Mouse (Mus musculus): ENCODE results near the gene Hddc3. TPM values are rescaled to one million over a fixed set of nuclear protein-coding genes. Genes with fewer than 3 reads are reported as not detected.
A peak's percentile ranks its signal among the peaks of the same experiment; 100 is the strongest.

Hddc3 gene
- total and polyA plus RNA-seq, 3 experiments = 47.1 to 58.1 TPM; not detected in 1

- Histone ChIP-seq H3K4me3 (ENCODE audit: control insufficient read depth in 1 of 2, insufficient read depth in 1 of 2, low read depth in 2 of 2, low read length in 2 of 2) (no peak overlapping the region), H3K36me3 (ENCODE audit: control insufficient read depth in 1 of 2, insufficient read depth in 2 of 2, low read length in 2 of 2) (peaks cover 0 to 12% of the 10 kb centered on the region in 2 experiments; a peak in 2 of 4 replicates), H3K79me2 (ENCODE audit: control insufficient read depth, insufficient read depth, low read length, poor library complexity) (peaks cover 11% of the 10 kb centered on the region), H3K4me1 (ENCODE audit: control insufficient read depth in 1 of 2, insufficient read depth in 2 of 2, low read length in 2 of 2) (peaks cover 0 to 31% of the 10 kb centered on the region in 2 experiments; a peak in 3 of 4 replicates), H3K9ac (ENCODE audit: control insufficient read depth, low read depth, low read length, poor library complexity, severe bottlenecking) (no peak overlapping the region; the same call in 1 of the 2 replicates), H3K27me3 (ENCODE audit: control insufficient read depth in 1 of 2, insufficient read depth in 2 of 2, low read length in 2 of 2) (no peaks in the 10 kb centered on the region), H3K9me3 (replicated peaks; ENCODE audit: insufficient read depth, low read length) (no peaks in the 10 kb centered on the region), H3K27ac (ENCODE audit: control insufficient read depth, low read depth, low read length) (no peak overlapping the region)
- no peak for TF ChIP-seq ZNF384 (IDR thresholded peaks at IDR 0.05; ENCODE audit: low read depth, low read length)
- 0 out of 2 replicates have a peak, but pooled peaks have one; percentile 23 for TF ChIP-seq GATA1 (IDR thresholded peaks at IDR 0.05; ENCODE audit: low read depth, low read length)
- TF ChIP-seq UBTF (IDR thresholded peaks at IDR 0.05; ENCODE audit: borderline replicate concordance, insufficient read depth, low read depth, low read length) = no peak
- peak; percentile 40 for TF ChIP-seq ETS1 (IDR thresholded peaks at IDR 0.05; ENCODE audit: low read depth, low read length)
- TF ChIP-seq TAL1 (IDR thresholded peaks at IDR 0.05; ENCODE audit: low read length) = peak; percentile 39; the same call in 1 of the 2 replicates
- TF ChIP-seq SIN3A (IDR thresholded peaks at IDR 0.05; ENCODE audit: low read length) = 0 out of 2 replicates have a peak, but pooled peaks have one; percentile 30
- DNase-seq (ENCODE audit: low read depth, low spot score) = peak; percentile 42
Observed at GRCm38 (mm10) chr7:80341793-80342192, 1.1 kb upstream of the Hddc3 start.

- H3K4me3 ChIP-seq (ENCODE audit: control insufficient read depth in 1 of 2, insufficient read depth in 1 of 2, low read depth in 2 of 2, low read length in 2 of 2) = peak overlapping the region; percentile 59 to 73
- peak overlapping the region; percentile 58 for H3K27ac ChIP-seq (ENCODE audit: control insufficient read depth, low read depth, low read length)
- H3K36me3 ChIP-seq (ENCODE audit: control insufficient read depth in 1 of 2, insufficient read depth in 2 of 2, low read length in 2 of 2) = peaks cover 0 to 11% of the 10 kb centered on the region in 2 experiments; a peak in 2 of 4 replicates
- peaks cover 0 to 31% of the 10 kb centered on the region in 2 experiments; a peak in 3 of 4 replicates for H3K4me1 ChIP-seq (ENCODE audit: control insufficient read depth in 1 of 2, insufficient read depth in 2 of 2, low read length in 2 of 2)
- peaks cover 11% of the 10 kb centered on the region for H3K79me2 ChIP-seq (ENCODE audit: control insufficient read depth, insufficient read depth, low read length, poor library complexity)
- H3K9me3 ChIP-seq (replicated peaks; ENCODE audit: insufficient read depth, low read length) = no peaks in the 10 kb centered on the region
- peak overlapping the region; percentile 93 for H3K9ac ChIP-seq (ENCODE audit: control insufficient read depth, low read depth, low read length, poor library complexity, severe bottlenecking)
- no peak for DNase-seq (ENCODE audit: low read depth, low spot score)
- no peak for TF ChIP-seq CHD2 (IDR thresholded peaks at IDR 0.05; ENCODE audit: low read length)
- TF ChIP-seq JUND (IDR thresholded peaks at IDR 0.05; ENCODE audit: low read depth, low read length) = no peak
- no peak for TF ChIP-seq GATA1 (IDR thresholded peaks at IDR 0.05; ENCODE audit: low read depth, low read length)
- no peak for TF ChIP-seq ZKSCAN1 (IDR thresholded peaks at IDR 0.05; ENCODE audit: low read depth, low read length)
- TF ChIP-seq SIN3A (IDR thresholded peaks at IDR 0.05; ENCODE audit: low read length) = peak; percentile 8
- no peak for TF ChIP-seq MAZ (IDR thresholded peaks at IDR 0.05; ENCODE audit: low read depth, low read length)
- peak; percentile 10; the same call in 1 of the 2 replicates for TF ChIP-seq TBP (IDR thresholded peaks at IDR 0.05; ENCODE audit: low read depth, low read length)
- TF ChIP-seq MYB (IDR thresholded peaks at IDR 0.05; ENCODE audit: low read depth, low read length) = no peak
- no peak for TF ChIP-seq ELF1 (IDR thresholded peaks at IDR 0.05; ENCODE audit: low read depth, low read length)
- no peaks in the 10 kb centered on the region for H3K27me3 ChIP-seq (ENCODE audit: control insufficient read depth in 1 of 2, insufficient read depth in 2 of 2, low read length in 2 of 2)
Observed at GRCm38 (mm10) chr7:80343270-80344018, 540 bp downstream of the Hddc3 start.
